Mouse (Mus musculus): ENCODE data around the gene Fbxo39.

- TF ChIP-seq EP300 (IDR thresholded peaks at IDR 0.05; ENCODE audit: low read depth): no peak
- TF ChIP-seq CTCF (IDR thresholded peaks at IDR 0.05; ENCODE audit: low read depth): no peak
These were observed 6.8 kb upstream of the Fbxo39 start for GRCm38 (mm10) chr11:72307461-72307860.
